Mouse (Mus musculus): ENCODE measurements around the gene Gm10197.
A peak's percentile ranks its signal among the peaks of the same experiment; 100 is the strongest.

DNA sequence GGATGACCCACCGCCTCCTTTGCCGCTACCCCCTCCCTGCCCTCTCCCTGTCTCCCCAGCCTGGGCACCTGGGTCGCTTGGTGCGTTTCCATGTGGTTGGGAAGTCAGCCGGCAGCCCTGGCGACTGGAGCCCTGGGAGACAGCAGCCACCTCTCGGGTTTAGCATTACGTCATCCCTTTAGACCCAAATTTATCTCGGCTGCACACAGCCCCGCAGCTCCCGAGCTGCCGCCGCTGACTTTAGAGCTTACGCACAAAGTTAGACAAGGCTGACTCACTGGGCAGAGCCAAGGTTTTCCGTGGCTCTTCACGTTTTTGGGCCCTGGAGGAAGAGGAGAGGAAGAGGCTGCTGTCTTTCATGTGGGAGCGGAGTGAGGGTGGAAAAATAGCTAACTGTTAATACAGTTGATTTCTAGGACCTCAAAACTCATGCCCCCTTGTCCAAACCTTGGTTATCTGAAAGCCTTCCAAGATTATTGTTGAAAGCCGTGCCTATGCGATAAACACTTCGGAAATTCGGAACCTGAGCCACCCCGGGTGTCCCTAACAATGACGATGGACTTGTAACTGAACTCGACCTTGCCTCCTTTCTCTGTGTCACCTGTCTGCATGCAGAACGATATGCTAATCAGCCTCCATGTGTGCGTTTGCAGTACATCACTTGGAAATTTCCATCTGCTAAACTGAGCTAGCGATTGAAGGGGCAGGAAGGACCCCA, 45.8 kb downstream of the Gm10197 start:
- TF ChIP-seq TAL1 (IDR thresholded peaks at IDR 0.05; ENCODE audit: low read length): peak; percentile 53; the same call in 2 of the 3 replicates
- peak; percentile 51 for TF ChIP-seq GATA1 (IDR thresholded peaks at IDR 0.05; ENCODE audit: low read length)

All from erythroblast, embryonic 14.5 days (primary cell).